ENCODE assay signal across 27 mouse cellular contexts in the genomic region with DNA sequence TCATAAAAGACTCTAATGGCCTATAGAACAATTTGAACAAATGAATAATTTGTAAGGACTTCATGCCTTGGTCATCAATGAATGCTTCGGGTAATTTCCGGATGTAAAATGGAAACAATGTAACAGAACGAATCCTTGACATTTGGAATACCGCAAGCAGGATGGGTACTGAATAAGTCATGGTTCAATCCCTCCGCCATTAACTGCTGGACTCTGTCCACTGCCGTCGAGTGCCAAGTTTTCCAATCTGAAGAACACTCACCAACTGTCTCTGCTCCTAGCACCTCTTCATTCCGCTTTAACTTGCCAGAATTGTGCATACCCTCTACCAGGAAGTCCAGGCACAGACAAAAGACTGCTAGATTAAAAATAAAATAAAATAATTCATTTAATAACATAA. TPM values are rescaled to one million over a fixed set of nuclear protein-coding genes. Genes with fewer than 3 reads are reported as not detected.
DNase-seq lines count a peak whose midpoint lies in the region; ATAC-seq and TF ChIP-seq lines count a peak whose summit lies in the region.
"Had no signal": no experiment of that assay in that cellular context is flagged by ENCODE, and none has a peak within 500 bp of the region (broad histone marks: within the 10 kb centered on the region; RNA-seq: fewer than 3 reads in every experiment).

No protein-coding gene starts in this region.

- DNase-seq in cerebellum, postnatal 14 days = peak; percentile 58 to 64
- no peak for DNase-seq in cerebellum, postnatal 25 days
- peak; percentile 77 for DNase-seq in kidney, adult 2 months
- DNase-seq in kidney, postnatal 25 days = peak; percentile 37 to 51
- no peak for DNase-seq in kidney, postnatal 4 days
- peak; percentile 75 for DNase-seq in midbrain, embryonic 11.5 days (ENCODE audit: low spot score, missing footprints)
- DNase-seq: adrenal gland, adult 2 months; adrenal gland, postnatal 14 days; B cell, adult 2 months; cerebellum, adult 11 months; cerebellum, adult 2 months; cerebellum, postnatal 36 days; embryo, embryonic 11 days; gastrocnemius, postnatal 25 days; heart, adult 2 months had no signal

- ATAC-seq in kidney, embryonic 16.5 days (ENCODE audit: low FRiP score, low TSS enrichment) = no peak
- ATAC-seq in midbrain, embryonic 11.5 days (ENCODE audit: low FRiP score) = no peak
- no peak for ATAC-seq in midbrain, embryonic 15.5 days (replicated peaks)
- ATAC-seq: forebrain, embryonic 15.5 days had no signal

- no peaks in the 10 kb centered on the region for H3K36me3 ChIP-seq in kidney, adult 2 months (ENCODE audit: control insufficient read depth, insufficient read depth, low read length)
- H3K36me3 ChIP-seq in kidney, embryonic 16.5 days (ENCODE audit: insufficient read depth, low read length) = no peaks in the 10 kb centered on the region
- no peaks in the 10 kb centered on the region for H3K36me3 ChIP-seq in midbrain, embryonic 11.5 days (ENCODE audit: control insufficient read depth, insufficient read depth, low read length)
- no peaks in the 10 kb centered on the region for H3K36me3 ChIP-seq in midbrain, embryonic 15.5 days (replicated peaks)
- H3K36me3 ChIP-seq: embryonic facial prominence, embryonic 10.5 days; embryonic facial prominence, embryonic 13.5 days; forebrain, embryonic 12.5 days; forebrain, embryonic 15.5 days; G1E; hindbrain, embryonic 12.5 days; hindbrain, embryonic 15.5 days had no signal

- no peaks in the 10 kb centered on the region for H3K9me3 ChIP-seq in kidney, embryonic 16.5 days (ENCODE audit: low read length)
- H3K9me3 ChIP-seq in midbrain, embryonic 11.5 days (ENCODE audit: control insufficient read depth, low read length) = no peaks in the 10 kb centered on the region
- no peaks in the 10 kb centered on the region for H3K9me3 ChIP-seq in midbrain, embryonic 15.5 days
- H3K9me3 ChIP-seq: embryonic facial prominence, embryonic 10.5 days; embryonic facial prominence, embryonic 13.5 days; forebrain, embryonic 12.5 days; forebrain, embryonic 15.5 days; G1E; hindbrain, embryonic 12.5 days; hindbrain, embryonic 15.5 days had no signal

- no peak for TF ChIP-seq POLR2A in kidney, adult 2 months (IDR thresholded peaks at IDR 0.05; ENCODE audit: low read depth, low read length)

- H3K27ac ChIP-seq in kidney, adult 2 months (ENCODE audit: insufficient read depth, low read depth, low read length) = no peak overlapping the region
- no peak overlapping the region for H3K27ac ChIP-seq in kidney, embryonic 16.5 days (ENCODE audit: low read length)
- no peak overlapping the region for H3K27ac ChIP-seq in midbrain, embryonic 11.5 days (ENCODE audit: low read depth, low read length)
- H3K27ac ChIP-seq in midbrain, embryonic 15.5 days = no peak overlapping the region
- H3K27ac ChIP-seq: embryonic facial prominence, embryonic 10.5 days; embryonic facial prominence, embryonic 13.5 days; forebrain, embryonic 12.5 days; forebrain, embryonic 15.5 days; heart, adult 2 months; hindbrain, embryonic 12.5 days; hindbrain, embryonic 15.5 days had no signal

- H3K4me2 ChIP-seq in kidney, embryonic 16.5 days (replicated peaks; ENCODE audit: low read depth, low read length) = no peak overlapping the region
- H3K4me2 ChIP-seq in midbrain, embryonic 11.5 days = no peak overlapping the region
- no peak overlapping the region for H3K4me2 ChIP-seq in midbrain, embryonic 15.5 days
- H3K4me2 ChIP-seq: embryonic facial prominence, embryonic 13.5 days; forebrain, embryonic 12.5 days; forebrain, embryonic 15.5 days; heart, embryonic 11.5 days; hindbrain, embryonic 12.5 days; hindbrain, embryonic 15.5 days had no signal

- no peak for TF ChIP-seq CTCF in kidney, adult 2 months (conservative IDR thresholded peaks at IDR 0.05; ENCODE audit: insufficient read depth, insufficient read length, low read depth, low read length)

- 67% methylated on average over 8 of the region's 8 CpGs for WGBS in kidney, adult 2 months
- 87% methylated on average over 8 of the region's 8 CpGs for WGBS in kidney, embryonic 16.5 days
- WGBS in midbrain, embryonic 11.5 days = 92% methylated on average over 8 of the region's 8 CpGs
- 84% methylated on average over 8 of the region's 8 CpGs for WGBS in midbrain, embryonic 15.5 days

- H3K4me1 ChIP-seq in kidney, adult 2 months (ENCODE audit: control insufficient read depth, insufficient read depth, low read length) = no peaks in the 10 kb centered on the region
- H3K4me1 ChIP-seq in kidney, embryonic 16.5 days (ENCODE audit: insufficient read depth, low read length) = no peaks in the 10 kb centered on the region
- H3K4me1 ChIP-seq in midbrain, embryonic 11.5 days (ENCODE audit: control insufficient read depth, insufficient read depth, low read length) = no peaks in the 10 kb centered on the region
- H3K4me1 ChIP-seq in midbrain, embryonic 15.5 days = no peaks in the 10 kb centered on the region
- H3K4me1 ChIP-seq: embryonic facial prominence, embryonic 10.5 days; embryonic facial prominence, embryonic 13.5 days; forebrain, embryonic 12.5 days; forebrain, embryonic 15.5 days; hindbrain, embryonic 12.5 days; hindbrain, embryonic 15.5 days had no signal

- H3K9ac ChIP-seq in kidney, embryonic 16.5 days (replicated peaks; ENCODE audit: low read length) = no peak overlapping the region
- no peak overlapping the region for H3K9ac ChIP-seq in midbrain, embryonic 11.5 days (ENCODE audit: low read length)
- no peak overlapping the region for H3K9ac ChIP-seq in midbrain, embryonic 15.5 days
- H3K9ac ChIP-seq: embryonic facial prominence, embryonic 13.5 days; forebrain, embryonic 12.5 days; forebrain, embryonic 15.5 days; hindbrain, embryonic 12.5 days; hindbrain, embryonic 15.5 days had no signal

- no peak overlapping the region for H3K4me3 ChIP-seq in kidney, adult 2 months (ENCODE audit: insufficient read depth, low read depth, low read length)
- H3K4me3 ChIP-seq in kidney, embryonic 16.5 days (ENCODE audit: low read length) = no peak overlapping the region
- no peak overlapping the region for H3K4me3 ChIP-seq in midbrain, embryonic 11.5 days (ENCODE audit: low read depth, low read length)
- H3K4me3 ChIP-seq in midbrain, embryonic 15.5 days = no peak overlapping the region
- H3K4me3 ChIP-seq: embryonic facial prominence, embryonic 10.5 days; embryonic facial prominence, embryonic 13.5 days; erythroblast, embryonic 14.5 days; forebrain, embryonic 12.5 days; forebrain, embryonic 15.5 days; heart, adult 2 months; hindbrain, embryonic 12.5 days; hindbrain, embryonic 15.5 days had no signal

- H3K27me3 ChIP-seq in kidney, adult 2 months (replicated peaks; ENCODE audit: control insufficient read depth, insufficient read depth, low read length) = no peaks in the 10 kb centered on the region; the same call in 1 of the 2 replicates
- no peaks in the 10 kb centered on the region for H3K27me3 ChIP-seq in kidney, embryonic 16.5 days (ENCODE audit: insufficient read depth, low read length)
- no peaks in the 10 kb centered on the region for H3K27me3 ChIP-seq in midbrain, embryonic 11.5 days (ENCODE audit: control insufficient read depth, insufficient read depth, low read length)
- H3K27me3 ChIP-seq in midbrain, embryonic 15.5 days (replicated peaks) = no peaks in the 10 kb centered on the region; the same call in 1 of the 2 replicates
- H3K27me3 ChIP-seq: CH12.LX; forebrain, embryonic 12.5 days; forebrain, embryonic 15.5 days had no signal

RNA-seq across cellular contexts. Expression of gene Ano6, which starts 25.4 kb away (rescaled TPM):
- polyA plus RNA-seq in kidney, adult 2 months (2012; rRNA removed) = 40.3 and 47.0 TPM in 2 replicates
- polyA plus RNA-seq in kidney, embryonic 16.5 days (2015; fragmentation: Nextera tagmentation; extraction: Ambion mirVana) = 54.4 and 67.2 TPM in 2 replicates
- 30.3 and 30.8 TPM in 2 replicates for polyA plus RNA-seq in midbrain, embryonic 11.5 days (2014; fragmentation: Nextera tagmentation; extraction: Ambion mirVana)
- 26.8 and 29.7 TPM in 2 replicates for polyA plus RNA-seq in midbrain, embryonic 15.5 days (2015; fragmentation: Nextera tagmentation; extraction: Ambion mirVana)

Comparison
In these comparisons a context has a peak if more than half of its experiments do, and no peak if none do; other contexts are left out.
1. DNase-seq: peak in cerebellum, postnatal 14 days (2 of 2), kidney, adult 2 months (single experiment), kidney, postnatal 25 days (2 of 2) and midbrain, embryonic 11.5 days (single experiment); none in cerebellum, postnatal 25 days (0 of 2) and kidney, postnatal 4 days (0 of 2).